Mouse (Mus musculus): ENCODE results near the gene Tmem205.

DNA sequence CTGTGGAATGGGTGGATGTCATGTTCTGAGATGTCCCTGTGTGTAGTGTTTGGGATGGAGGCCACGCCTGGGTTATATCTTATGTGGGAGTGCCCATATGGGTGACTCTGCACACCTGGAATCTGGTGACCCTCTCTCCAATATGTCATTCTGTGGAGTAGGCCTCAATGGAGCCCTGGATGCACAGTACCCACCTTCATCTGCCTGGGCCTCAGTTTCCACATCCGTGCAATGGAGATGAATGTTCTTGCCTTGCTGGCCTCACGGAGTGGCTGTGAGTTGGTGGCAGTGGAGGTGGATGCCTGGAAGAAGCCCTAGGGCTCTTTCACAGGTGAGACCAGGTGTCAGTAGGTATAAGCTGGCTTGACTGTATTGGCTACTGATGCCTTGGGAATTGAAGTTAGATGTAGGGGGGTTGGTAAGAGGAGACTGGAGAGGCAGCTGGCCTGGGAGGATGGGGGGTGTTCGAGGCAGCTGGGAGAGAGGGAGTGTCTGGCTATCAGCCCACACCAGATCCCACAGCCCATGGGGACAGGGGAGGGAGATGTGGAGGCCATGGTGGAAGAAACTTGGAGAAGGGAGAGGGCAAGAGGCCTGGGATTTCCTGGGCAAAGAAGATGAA lies 11.0 kb upstream of the Tmem205 start:
- TF ChIP-seq POLR2A (IDR thresholded peaks at IDR 0.05; ENCODE audit: low read depth, low read length) (no peak), CTCF (IDR thresholded peaks at IDR 0.05; ENCODE audit: extremely low read depth, insufficient read depth, insufficient read length, insufficient replicate concordance) (no peak)

Data from spleen, adult 2 months (tissue).